Mouse (Mus musculus): ENCODE measurements around the gene Uggt1. TPM values are rescaled to one million over a fixed set of nuclear protein-coding genes. Genes with fewer than 3 reads are reported as not detected.

Uggt1 gene
- polyA plus RNA-seq, 1 experiment from 2014 or later = 80.7 TPM

DNA sequence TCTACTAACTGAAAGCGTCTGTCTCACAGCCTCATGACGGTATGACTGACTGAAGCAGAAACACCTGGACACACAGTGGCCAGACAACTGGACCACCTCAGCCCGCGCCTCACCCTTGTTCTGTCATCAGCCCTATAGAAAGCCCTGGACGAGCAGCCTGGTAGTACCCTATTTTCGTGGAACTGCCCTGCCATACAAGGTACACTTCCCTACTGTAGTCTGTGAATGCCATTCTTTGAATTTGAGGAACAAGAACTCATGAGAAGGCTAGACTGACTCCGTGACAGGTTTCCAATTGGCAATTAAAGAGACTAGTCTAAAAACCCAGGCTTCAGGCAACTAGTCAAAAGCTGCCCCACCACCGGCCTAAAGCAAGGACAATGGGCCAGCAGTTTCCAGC, 123.3 kb downstream of the Uggt1 start:
- ATAC-seq (ENCODE audit: low FRiP score) (no peak), DNase-seq (ENCODE audit: low spot score, missing footprints) (no peak)
- H3K9ac ChIP-seq (ENCODE audit: low read length) = no peak overlapping the region
- no peak overlapping the region for H3K27ac ChIP-seq (ENCODE audit: low read depth, low read length)
- no peaks in the 10 kb centered on the region for H3K36me3 ChIP-seq (ENCODE audit: control insufficient read depth, insufficient read depth, low read length)
- 81% methylated on average over 8 of the region's 8 CpGs for WGBS
- no peak overlapping the region for H3K4me3 ChIP-seq (ENCODE audit: low read depth, low read length)
- no peaks in the 10 kb centered on the region for H3K9me3 ChIP-seq (ENCODE audit: control insufficient read depth, low read length)
- H3K4me2 ChIP-seq = no peak overlapping the region
- H3K4me1 ChIP-seq (ENCODE audit: control insufficient read depth, insufficient read depth, low read length) = no peaks in the 10 kb centered on the region
- H3K27me3 ChIP-seq (ENCODE audit: control insufficient read depth, insufficient read depth, low read length) = no peaks in the 10 kb centered on the region

DNA sequence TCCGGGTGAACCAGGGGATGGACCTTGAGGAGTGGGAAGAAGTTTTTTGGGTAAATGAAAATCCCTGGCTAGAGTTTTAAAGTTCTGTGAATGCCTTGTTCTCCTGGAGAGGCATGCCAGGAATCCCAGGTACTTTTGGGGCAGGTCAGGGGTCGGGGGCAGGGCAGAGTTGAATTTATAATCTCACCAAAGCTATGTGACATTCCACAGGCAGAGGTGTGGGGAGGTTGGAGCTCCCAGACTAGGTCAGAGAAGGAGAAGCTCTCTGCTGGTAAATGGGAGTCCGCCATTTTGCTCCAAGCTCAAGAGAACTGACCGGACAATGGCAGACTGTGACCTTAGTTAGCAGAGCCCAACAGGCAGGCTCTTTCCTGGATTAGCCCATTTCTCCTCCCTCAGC, 125.1 kb downstream of the Uggt1 start:
- no peaks in the 10 kb centered on the region for H3K36me3 ChIP-seq (ENCODE audit: control insufficient read depth, insufficient read depth, low read length)
- H3K9ac ChIP-seq (ENCODE audit: low read length) = no peak overlapping the region
- H3K9me3 ChIP-seq (ENCODE audit: control insufficient read depth, low read length) = no peaks in the 10 kb centered on the region
- H3K27me3 ChIP-seq (ENCODE audit: control insufficient read depth, insufficient read depth, low read length) = no peaks in the 10 kb centered on the region
- H3K27ac ChIP-seq (ENCODE audit: low read depth, low read length) = no peak overlapping the region
- 85% methylated on average over 4 of the region's 4 CpGs for WGBS
- H3K4me3 ChIP-seq (ENCODE audit: low read depth, low read length) = no peak overlapping the region
- H3K4me1 ChIP-seq (ENCODE audit: control insufficient read depth, insufficient read depth, low read length) = no peaks in the 10 kb centered on the region
- DNase-seq (ENCODE audit: low spot score, missing footprints) (no peak), ATAC-seq (ENCODE audit: low FRiP score) (no peak)
- no peak overlapping the region for H3K4me2 ChIP-seq

DNA sequence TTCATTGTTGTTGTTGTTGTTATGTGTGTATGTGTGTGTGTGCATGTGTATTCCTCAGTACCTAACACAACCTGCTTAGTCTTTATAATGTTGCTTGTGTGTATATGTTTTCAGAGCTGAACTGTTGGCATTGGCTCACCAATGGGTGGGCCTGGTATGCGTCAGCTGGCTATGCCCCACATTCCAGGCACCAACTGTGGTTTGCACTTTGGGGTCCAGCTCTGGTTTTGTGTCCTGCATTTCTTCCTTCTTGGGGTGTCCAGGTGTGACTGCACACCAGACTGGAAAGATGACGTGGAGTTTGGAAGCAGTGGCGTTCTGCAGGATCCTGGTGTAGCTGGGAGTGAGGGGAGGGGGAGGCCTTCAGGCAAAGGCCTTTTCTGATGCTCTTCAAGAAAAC, 125.6 kb downstream of the Uggt1 start:
- H3K4me1 ChIP-seq (ENCODE audit: control insufficient read depth, insufficient read depth, low read length) = no peaks in the 10 kb centered on the region
- no peak overlapping the region for H3K9ac ChIP-seq (ENCODE audit: low read length)
- ATAC-seq (ENCODE audit: low FRiP score) (no peak), DNase-seq (ENCODE audit: low spot score, missing footprints) (no peak)
- no peak overlapping the region for H3K4me2 ChIP-seq
- no peaks in the 10 kb centered on the region for H3K36me3 ChIP-seq (ENCODE audit: control insufficient read depth, insufficient read depth, low read length)
- WGBS = 94% methylated on average over 3 of the region's 3 CpGs
- H3K9me3 ChIP-seq (ENCODE audit: control insufficient read depth, low read length) = no peaks in the 10 kb centered on the region
- H3K4me3 ChIP-seq (ENCODE audit: low read depth, low read length) = no peak overlapping the region
- no peaks in the 10 kb centered on the region for H3K27me3 ChIP-seq (ENCODE audit: control insufficient read depth, insufficient read depth, low read length)
- H3K27ac ChIP-seq (ENCODE audit: low read depth, low read length) = no peak overlapping the region

- no peaks in the 10 kb centered on the region for H3K4me1 ChIP-seq (ENCODE audit: control insufficient read depth, insufficient read depth, low read length)
- WGBS = 72% methylated on average over 9 of the region's 9 CpGs
- DNase-seq (ENCODE audit: low spot score, missing footprints) (no peak), ATAC-seq (ENCODE audit: low FRiP score) (no peak)
- H3K27me3 ChIP-seq (ENCODE audit: control insufficient read depth, insufficient read depth, low read length) = no peaks in the 10 kb centered on the region
- no peak overlapping the region for H3K27ac ChIP-seq (ENCODE audit: low read depth, low read length)
- H3K4me2 ChIP-seq = no peak overlapping the region
- H3K4me3 ChIP-seq (ENCODE audit: low read depth, low read length) = no peak overlapping the region
- no peaks in the 10 kb centered on the region for H3K36me3 ChIP-seq (ENCODE audit: control insufficient read depth, insufficient read depth, low read length)
- no peak overlapping the region for H3K9ac ChIP-seq (ENCODE audit: low read length)
- H3K9me3 ChIP-seq (ENCODE audit: control insufficient read depth, low read length) = no peaks in the 10 kb centered on the region
These were observed 126.3 kb downstream of the Uggt1 start for GRCm38 (mm10) chr1:36118061-36118685.

DNA sequence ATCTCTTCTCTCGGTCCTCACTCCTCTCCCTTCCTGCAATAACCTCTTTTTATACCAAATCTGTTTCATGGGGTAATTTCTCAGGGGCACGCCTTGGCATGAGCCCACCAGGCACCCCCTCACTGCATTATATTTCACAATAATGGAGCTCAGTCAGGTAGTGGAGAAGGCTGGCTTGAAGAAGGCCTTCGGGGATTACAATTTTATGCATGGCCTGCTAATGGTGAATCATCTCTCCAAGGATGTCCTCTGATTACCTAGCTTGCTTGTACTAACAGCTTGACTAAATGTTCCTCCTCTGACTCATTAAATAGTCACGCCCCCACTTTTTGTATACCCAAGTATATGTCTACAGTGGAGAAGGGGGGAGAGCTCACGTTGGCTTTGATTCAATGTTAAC, 128.0 kb downstream of the Uggt1 start:
- no peak overlapping the region for H3K9ac ChIP-seq (ENCODE audit: low read length)
- H3K4me1 ChIP-seq (ENCODE audit: control insufficient read depth, insufficient read depth, low read length) = no peaks in the 10 kb centered on the region
- H3K4me2 ChIP-seq = no peak overlapping the region
- DNase-seq (ENCODE audit: low spot score, missing footprints) (no peak), ATAC-seq (ENCODE audit: low FRiP score) (no peak)
- no peak overlapping the region for H3K27ac ChIP-seq (ENCODE audit: low read depth, low read length)
- H3K9me3 ChIP-seq (ENCODE audit: control insufficient read depth, low read length) = no peaks in the 10 kb centered on the region
- no peak overlapping the region for H3K4me3 ChIP-seq (ENCODE audit: low read depth, low read length)
- no peaks in the 10 kb centered on the region for H3K36me3 ChIP-seq (ENCODE audit: control insufficient read depth, insufficient read depth, low read length)
- 87% methylated on average over 5 of the region's 5 CpGs for WGBS
- H3K27me3 ChIP-seq (ENCODE audit: control insufficient read depth, insufficient read depth, low read length) = no peaks in the 10 kb centered on the region

DNA sequence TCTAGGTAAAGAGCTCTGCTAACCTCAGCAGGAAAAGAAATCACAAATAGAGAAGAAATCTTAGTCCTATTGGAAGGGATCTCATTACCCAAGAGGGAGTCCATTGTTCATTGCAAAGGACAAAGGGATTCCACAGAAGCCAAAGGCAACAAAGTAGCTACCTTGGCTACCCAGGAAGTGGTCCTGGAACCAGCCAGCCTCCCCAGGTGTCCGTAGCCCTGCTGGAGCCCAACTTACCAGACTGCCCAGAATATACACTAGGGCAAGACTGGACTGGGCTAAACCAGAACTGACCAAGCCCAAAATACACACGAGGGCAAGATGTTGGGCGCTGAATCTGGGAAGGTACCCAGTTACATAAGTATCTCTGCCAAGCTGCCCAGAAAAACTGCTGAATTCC, 129.7 kb downstream of the Uggt1 start:
- H3K4me2 ChIP-seq = no peak overlapping the region
- no peak overlapping the region for H3K9ac ChIP-seq (ENCODE audit: low read length)
- H3K4me3 ChIP-seq (ENCODE audit: low read depth, low read length) = no peak overlapping the region
- no peaks in the 10 kb centered on the region for H3K9me3 ChIP-seq (ENCODE audit: control insufficient read depth, low read length)
- no peak for ATAC-seq (ENCODE audit: low FRiP score)
- DNase-seq (ENCODE audit: low spot score, missing footprints) = no peak
- WGBS = 65% methylated on average over 3 of the region's 3 CpGs
- no peaks in the 10 kb centered on the region for H3K4me1 ChIP-seq (ENCODE audit: control insufficient read depth, insufficient read depth, low read length)
- H3K27me3 ChIP-seq (ENCODE audit: control insufficient read depth, insufficient read depth, low read length) = no peaks in the 10 kb centered on the region
- H3K27ac ChIP-seq (ENCODE audit: low read depth, low read length) = no peak overlapping the region
- no peaks in the 10 kb centered on the region for H3K36me3 ChIP-seq (ENCODE audit: control insufficient read depth, insufficient read depth, low read length)

GRCm38 (mm10) chr1:36113670-36114069, 130.8 kb downstream of the Uggt1 start:
- 84% methylated on average over 8 of the region's 8 CpGs for WGBS
- Histone ChIP-seq H3K4me1 (ENCODE audit: control insufficient read depth, insufficient read depth, low read length) (no peaks in the 10 kb centered on the region), H3K36me3 (ENCODE audit: control insufficient read depth, insufficient read depth, low read length) (no peaks in the 10 kb centered on the region), H3K9me3 (ENCODE audit: control insufficient read depth, low read length) (no peaks in the 10 kb centered on the region), H3K4me3 (ENCODE audit: low read depth, low read length) (no peak overlapping the region), H3K4me2 (no peak overlapping the region), H3K9ac (ENCODE audit: low read length) (no peak overlapping the region), H3K27ac (ENCODE audit: low read depth, low read length) (no peak overlapping the region), H3K27me3 (ENCODE audit: control insufficient read depth, insufficient read depth, low read length) (no peaks in the 10 kb centered on the region)
- ATAC-seq (ENCODE audit: low FRiP score) (no peak), DNase-seq (ENCODE audit: low spot score, missing footprints) (no peak)

- no peak overlapping the region for H3K4me3 ChIP-seq (ENCODE audit: low read depth, low read length)
- no peak overlapping the region for H3K9ac ChIP-seq (ENCODE audit: low read length)
- no peaks in the 10 kb centered on the region for H3K27me3 ChIP-seq (ENCODE audit: control insufficient read depth, insufficient read depth, low read length)
- no peaks in the 10 kb centered on the region for H3K9me3 ChIP-seq (ENCODE audit: control insufficient read depth, low read length)
- 92% methylated on average over 3 of the region's 3 CpGs for WGBS
- no peaks in the 10 kb centered on the region for H3K36me3 ChIP-seq (ENCODE audit: control insufficient read depth, insufficient read depth, low read length)
- H3K27ac ChIP-seq (ENCODE audit: low read depth, low read length) = no peak overlapping the region
- DNase-seq (ENCODE audit: low spot score, missing footprints) (no peak), ATAC-seq (ENCODE audit: low FRiP score) (no peak)
- no peaks in the 10 kb centered on the region for H3K4me1 ChIP-seq (ENCODE audit: control insufficient read depth, insufficient read depth, low read length)
- H3K4me2 ChIP-seq = no peak overlapping the region
These were observed 131.9 kb downstream of the Uggt1 start for GRCm38 (mm10) chr1:36112665-36113064.

DNA sequence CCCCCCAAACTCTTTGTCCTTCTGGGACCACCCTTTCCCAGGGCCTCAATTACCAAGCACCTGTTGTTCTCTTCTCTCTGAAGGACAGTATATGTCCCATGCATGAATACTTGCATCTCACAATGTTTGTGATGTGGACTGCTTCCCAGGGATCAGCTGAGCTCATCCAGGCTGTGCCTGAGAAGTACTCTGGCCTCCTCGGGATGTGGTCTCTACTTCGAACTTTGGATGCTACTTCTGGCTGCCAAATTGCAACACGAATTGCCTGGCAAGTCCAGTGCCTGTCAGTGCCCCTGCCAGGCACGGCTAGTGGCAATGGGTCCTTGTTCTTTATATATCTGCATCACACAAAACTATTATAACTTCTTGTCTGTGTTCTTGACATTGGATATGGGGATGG, 134.5 kb downstream of the Uggt1 start:
- no peaks in the 10 kb centered on the region for H3K27me3 ChIP-seq (ENCODE audit: control insufficient read depth, insufficient read depth, low read length)
- peaks cover 12% of the 10 kb centered on the region; the same call in 1 of the 2 replicates for H3K36me3 ChIP-seq (ENCODE audit: control insufficient read depth, insufficient read depth, low read length)
- no peak overlapping the region for H3K9ac ChIP-seq (ENCODE audit: low read length)
- WGBS = 83% methylated on average over 4 of the region's 4 CpGs
- ATAC-seq (ENCODE audit: low FRiP score) = no peak
- no peaks in the 10 kb centered on the region for H3K9me3 ChIP-seq (ENCODE audit: control insufficient read depth, low read length)
- DNase-seq (ENCODE audit: low spot score, missing footprints) = no peak
- H3K4me3 ChIP-seq (ENCODE audit: low read depth, low read length) = no peak overlapping the region
- H3K4me2 ChIP-seq = no peak overlapping the region
- H3K4me1 ChIP-seq (ENCODE audit: control insufficient read depth, insufficient read depth, low read length) = no peaks in the 10 kb centered on the region
- no peak overlapping the region for H3K27ac ChIP-seq (ENCODE audit: low read depth, low read length)

All from midbrain, embryonic 11.5 days (tissue).